Mouse (Mus musculus) kidney, adult 2 months (tissue): ENCODE measurements at regions not wholly inside any gene's neighbourhood (a gene's known extent, or its start where the extent isn't known, plus 50 kb on each side); places are given as distances from the start of the nearest gene placed in this dataset.

Experiments used
- CTCF ChIP-seq: fragments of 200-500 bp; conservative IDR thresholded peaks from 2 replicates; pipeline ENCODE4 v1.5.1; 2011; ENCODE audit warnings: low read depth, mild to moderate bottlenecking, control low read depth, low read length, moderate library complexity, mixed read lengths; ENCODE audit not compliant: insufficient read depth, insufficient read length
- POLR2A ChIP-seq: fragments of 200-500 bp; IDR thresholded peaks from one replicate; pipeline ENCODE4 v1.6.1; 2011; ENCODE audit warnings: low read depth, low read length, control low read depth

DNA sequence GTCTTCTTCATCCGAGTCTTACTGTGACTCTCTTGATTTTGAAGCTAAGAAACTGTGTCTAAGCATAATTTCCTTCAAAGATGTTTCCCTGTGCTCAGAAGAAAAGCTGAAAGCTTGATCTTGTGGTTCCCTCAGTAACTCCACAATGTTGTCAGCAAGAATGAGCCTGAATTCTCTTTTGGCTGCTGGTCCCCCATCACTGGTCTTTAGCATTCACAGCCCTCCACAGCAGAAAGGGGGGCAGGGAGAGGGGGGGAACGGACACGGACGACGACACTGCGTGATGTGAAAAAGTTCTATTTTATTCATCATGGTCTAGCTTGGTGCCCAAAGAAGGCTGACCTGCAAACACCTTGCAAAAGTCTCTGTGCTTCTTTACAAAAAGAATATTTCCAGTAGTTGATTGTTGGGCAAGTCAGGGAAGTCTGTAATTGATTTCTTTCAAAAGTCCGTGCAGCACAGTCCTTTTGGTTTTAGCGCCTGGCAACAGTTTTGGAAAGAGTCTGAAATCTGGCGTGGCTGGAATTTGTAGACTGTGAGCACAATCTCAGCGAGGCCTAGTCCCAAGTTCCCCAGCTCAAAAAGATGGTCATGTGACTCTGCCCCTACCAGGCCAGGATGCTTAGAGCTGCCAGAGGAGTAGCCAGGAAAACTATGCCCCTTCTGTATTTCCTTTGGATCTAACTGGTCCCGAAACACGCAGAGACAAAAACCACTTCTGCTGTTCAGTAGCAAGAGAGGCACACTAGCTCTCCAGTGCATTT, 254.7 kb downstream of the Ndfip2 start:
- no peak for TF ChIP-seq CTCF
- TF ChIP-seq POLR2A = no peak
